Mouse (Mus musculus): ENCODE data around the gene Smg6.

The Smg6 gene

DNA sequence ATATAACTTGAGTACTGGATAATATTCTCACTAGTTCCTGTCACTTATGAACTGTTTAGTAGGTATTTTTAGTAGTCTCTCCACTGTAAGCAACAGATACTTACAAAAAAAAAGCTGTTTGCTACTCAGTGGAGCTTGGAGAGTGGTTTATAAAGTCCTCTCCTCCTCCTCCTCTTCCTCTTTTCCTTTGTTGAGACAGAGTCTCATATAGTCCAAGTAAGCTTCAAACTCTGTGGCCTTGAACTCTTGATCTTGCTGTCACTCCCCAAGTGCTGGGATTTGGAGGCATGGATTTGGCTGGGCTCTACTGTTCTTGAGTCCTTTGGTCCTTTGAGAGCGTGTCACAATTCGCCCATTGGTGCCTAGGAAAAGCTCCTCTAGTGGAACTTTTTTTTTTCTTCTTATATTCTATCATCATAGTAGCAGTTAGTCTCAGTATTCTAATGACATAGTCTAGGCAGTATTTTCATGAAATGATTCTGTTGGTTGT is 1.7 kb downstream of the Smg6 start:
- DNase-seq (ENCODE audit: low read depth, low spot score): no peak

DNA sequence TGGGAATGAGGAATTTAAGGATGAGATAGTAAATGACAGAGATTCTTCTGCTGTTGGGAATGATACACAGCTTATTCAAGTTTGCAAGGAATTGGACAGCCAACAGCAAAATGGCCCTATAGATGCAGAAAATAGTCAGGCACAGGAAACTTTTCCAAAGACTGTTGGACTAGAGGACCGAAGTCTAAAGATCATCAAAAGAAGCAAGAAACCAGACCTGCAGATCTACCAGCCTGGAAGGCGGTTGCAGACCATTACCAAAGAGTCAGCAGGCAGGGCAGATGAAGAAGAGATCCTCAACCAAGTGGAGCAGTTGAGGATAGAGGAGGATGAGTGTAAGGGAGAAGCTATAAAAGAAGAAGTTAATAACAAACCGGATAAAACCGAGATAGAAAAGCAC is 3.5 kb downstream of the Smg6 start:
- no peak for DNase-seq (ENCODE audit: low read depth, low spot score)

DNA sequence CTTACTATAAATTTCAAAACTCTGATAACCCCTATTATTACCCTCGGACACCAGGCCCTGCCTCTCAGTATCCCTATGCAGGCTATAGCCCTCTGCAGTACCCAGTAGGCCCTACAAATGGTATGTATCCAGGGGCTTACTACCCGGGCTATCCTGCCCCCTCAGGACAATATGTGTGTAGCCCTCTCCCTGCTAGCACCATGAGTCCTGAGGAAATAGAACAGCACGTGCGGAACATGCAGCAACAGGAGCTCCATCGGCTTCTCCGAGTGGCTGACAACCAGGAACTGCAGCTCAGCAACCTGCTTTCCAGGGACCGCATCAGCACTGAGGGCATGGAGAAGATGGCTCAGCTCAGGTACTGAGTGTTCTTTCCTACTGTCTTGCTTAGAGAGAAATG is 4.8 kb downstream of the Smg6 start:
- no peak for DNase-seq (ENCODE audit: low read depth, low spot score)

DNA sequence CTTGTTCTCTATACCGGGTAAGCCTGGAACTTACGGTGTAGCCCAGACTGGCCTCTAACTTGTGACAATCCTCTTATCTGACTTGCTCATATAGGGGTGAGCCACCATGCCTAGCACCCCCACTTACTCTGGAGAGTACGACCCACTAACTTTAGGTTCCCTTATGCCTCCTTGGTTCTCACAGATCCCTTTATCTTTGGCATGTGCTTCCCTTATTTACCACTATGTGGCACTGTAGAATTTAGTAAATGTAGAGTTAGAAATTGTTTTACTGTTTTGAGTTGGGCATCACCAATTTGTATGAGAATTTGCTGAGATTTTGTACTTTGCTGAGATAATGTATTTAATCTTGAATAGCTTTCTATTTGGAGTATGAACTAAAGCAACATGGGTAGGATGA is 20.7 kb downstream of the Smg6 start:
- peak; percentile 66 for DNase-seq (ENCODE audit: low read depth, low spot score)

DNA sequence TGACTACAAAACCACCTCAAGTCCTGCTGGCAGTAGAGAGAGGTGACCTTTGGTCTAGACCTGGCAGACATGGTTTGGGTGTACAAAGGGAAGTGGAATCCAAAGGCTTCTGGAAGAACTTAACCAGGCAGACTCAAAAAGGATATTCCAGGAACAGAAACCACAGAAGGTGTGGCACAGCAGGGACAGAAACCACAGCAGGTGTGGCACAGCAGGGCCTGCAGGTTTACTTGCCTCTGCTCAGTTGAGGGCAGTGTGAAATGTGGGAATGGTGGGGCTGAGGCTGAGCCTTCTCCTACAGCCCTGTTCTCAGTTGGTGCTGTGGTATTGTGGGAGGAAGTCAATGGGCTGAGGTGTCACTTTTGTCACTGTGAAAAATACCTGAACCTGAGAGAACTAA is 29.3 kb downstream of the Smg6 start:
- DNase-seq (ENCODE audit: low read depth, low spot score): peak; percentile 63

DNA sequence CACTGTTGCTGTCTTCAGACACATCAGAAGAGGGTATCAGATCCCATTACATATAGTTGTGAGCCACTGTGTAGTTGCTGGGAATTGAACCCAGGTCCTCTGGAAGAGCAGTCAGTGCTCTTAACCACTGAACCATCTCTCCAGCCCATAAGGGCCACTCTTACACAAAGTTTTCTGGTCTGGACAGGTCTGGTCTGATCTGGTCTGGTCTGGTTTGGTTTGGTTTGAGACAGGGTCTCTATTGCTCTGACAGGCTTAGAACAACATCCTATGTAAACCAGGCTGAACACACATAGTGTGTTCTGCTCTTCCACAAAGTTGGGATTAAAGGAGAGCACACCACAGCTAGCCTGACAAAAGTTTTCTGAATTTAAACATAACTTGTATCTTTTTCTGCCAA is 30.4 kb downstream of the Smg6 start:
- DNase-seq (ENCODE audit: low read depth, low spot score): no peak

DNA sequence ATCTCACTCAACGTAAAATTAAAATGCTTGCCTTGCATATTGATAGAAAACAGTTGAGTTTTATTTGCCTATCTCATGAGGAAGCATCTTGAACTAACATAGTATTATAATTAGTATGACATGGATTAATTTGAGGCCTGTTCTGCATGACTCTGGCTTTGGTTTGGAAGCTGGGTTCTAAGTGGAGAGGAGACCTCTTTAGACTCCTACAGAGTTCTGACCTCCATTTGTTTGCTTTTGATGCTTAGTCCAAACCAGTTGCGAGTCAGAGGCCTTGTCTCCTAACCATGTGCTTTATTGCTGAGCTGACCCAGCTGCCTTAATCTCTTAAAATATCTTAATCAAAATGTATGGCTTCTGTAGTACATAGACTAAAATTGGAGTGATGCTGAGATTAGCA is 32.0 kb downstream of the Smg6 start:
- DNase-seq (ENCODE audit: low read depth, low spot score): no peak

DNA sequence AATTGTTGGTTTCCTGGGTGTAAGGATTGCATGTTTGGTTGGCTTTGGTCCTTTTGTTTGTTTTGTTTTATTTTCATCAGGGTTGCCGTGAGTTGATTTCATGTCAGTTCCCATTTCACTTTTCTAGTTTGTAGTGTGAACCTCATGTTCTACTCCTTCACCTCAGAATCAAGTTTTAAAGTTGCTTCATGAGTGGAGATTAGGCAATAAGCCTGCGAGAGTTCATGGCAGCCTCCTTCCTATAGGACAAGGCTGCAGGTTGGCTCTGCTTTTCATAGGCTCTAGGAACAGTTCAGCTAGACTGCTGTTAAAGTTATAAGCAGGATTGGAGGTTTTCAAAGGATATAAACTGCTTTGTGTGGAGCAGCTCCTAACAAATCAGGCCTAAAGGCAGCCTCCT is 33.9 kb downstream of the Smg6 start:
- no peak for DNase-seq (ENCODE audit: low read depth, low spot score)

DNA sequence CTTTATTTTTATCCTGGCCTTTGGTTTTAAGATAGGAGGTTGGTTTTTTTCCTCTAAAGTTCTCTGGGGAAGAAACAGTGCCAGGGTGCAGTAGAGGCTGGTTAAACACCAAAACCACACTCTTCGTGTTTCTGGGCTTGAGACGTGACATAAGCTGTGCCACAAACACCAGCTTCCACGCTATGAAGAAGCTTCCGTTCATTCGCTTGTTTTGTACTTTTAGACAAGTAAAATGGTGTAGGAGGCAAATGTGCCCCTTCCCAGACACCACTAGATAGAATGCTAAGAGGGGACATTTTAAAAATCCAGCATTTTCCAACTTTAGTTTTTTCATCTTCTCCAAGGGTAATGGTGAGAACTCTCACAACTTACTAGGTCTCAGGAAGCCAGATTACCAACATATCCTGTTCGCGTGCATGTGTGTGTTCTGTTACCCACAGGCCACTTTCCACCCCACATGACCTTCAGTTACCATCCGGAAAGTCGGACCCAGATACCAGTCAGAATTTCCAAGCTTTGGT is 34.5 kb downstream of the Smg6 start:
- DNase-seq (ENCODE audit: low read depth, low spot score): no peak

DNA sequence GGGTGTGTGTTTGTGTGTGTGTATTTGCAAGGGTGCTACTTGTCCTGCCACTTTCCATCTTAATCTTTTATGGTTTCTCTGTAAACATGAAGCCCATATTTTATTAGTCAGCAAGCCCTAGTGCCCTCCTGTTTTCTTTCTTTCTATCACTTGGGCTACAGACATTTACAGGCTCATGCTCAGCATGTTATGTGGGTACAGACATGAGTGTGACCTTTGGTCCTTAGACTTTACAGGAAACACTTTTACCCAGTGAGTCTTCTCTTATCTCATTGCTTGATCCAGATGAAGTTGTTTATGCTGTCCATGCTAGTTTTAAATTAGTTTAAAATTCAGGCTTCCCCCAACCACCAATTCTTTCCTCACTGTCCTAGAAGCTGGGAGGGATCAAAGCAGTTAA is 36.3 kb downstream of the Smg6 start:
- no peak for DNase-seq (ENCODE audit: low read depth, low spot score)

DNA sequence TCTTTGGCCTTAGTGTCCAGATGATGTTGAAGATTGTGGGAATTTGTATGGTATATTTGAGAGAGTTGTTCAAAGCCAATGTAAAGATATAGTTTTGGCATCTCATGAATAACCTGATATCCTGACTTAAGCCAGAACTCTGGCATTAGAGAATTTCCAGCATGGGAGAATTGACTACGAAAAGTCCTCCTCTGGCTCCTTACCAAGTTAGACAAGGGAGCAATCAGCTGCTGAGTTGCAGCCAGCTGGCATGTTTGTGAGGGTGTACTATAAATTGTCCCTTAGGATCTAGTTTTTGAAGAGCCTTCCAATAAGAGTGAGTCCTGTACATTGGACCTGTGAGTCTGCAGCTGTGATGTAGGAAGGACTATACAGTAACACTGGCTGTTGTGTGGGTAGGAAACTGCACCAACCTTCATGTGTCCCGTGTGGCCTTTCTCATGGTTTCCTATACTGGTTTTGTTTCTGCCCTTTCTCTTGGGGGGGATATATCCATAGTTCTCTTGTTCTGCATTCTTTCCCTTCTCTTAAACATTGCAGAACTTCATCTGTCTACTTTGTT is 37.3 kb downstream of the Smg6 start:
- peak; percentile 61 for DNase-seq (ENCODE audit: low read depth, low spot score)

DNA sequence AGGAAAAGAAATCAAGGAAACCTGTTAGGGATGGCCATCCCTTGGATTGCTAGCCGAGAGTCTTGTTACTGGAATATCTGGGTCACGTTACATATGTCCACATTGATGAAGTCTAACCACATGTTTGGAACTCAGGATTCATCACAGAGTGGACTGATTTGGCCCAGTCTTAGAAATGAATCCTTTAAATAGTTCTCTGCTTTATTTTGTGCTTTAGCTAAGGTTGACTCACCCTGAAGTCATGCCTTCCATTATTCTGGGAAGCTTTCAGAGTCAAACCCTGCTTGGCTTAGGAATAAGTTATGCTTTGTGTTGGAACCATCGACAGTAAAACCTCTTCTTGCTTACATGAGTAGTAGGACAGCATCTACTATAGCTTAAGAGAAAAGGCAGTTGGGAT is 39.9 kb downstream of the Smg6 start:
- peak; percentile 14 for DNase-seq (ENCODE audit: low read depth, low spot score)

DNA sequence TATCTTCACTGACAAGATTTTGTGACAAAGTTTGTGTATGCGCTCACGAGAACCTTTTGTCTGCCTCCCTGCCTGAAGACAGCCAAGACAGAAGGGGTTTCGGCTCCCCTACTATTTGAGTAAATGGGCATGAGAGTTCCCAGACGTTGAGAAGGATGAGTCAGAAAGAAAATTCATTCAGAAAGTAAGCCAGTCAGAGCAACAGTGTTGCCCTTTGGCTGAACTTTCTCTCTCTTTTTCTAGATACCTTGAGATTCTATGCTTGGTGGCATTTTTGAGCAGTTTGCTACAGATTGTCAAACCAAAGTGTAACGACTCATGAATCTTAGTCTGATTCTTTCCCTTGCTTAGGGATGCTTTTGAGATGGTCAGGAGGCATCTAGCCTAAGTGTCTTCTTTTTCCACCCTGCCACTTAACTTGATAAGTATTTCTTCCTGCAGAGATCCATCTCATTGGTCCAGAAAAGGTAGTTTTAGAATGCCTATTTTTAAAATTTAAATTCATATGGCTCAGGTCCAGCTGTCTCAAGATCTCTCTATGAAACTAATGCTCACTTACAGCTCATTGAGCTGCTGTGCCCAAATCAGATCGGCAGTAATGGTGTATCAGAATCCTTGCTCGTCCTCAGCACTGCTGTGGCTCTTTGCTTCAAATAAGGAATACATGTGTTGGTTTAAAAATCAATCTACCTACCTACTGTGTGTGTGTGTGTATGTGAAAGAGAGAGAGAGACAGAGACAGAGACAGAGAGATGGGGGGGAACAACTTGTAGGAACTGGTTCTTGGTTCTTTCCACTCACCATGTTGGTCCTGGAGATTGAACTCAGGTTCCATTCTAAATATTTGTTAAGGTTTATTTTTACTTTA is 47.9 kb downstream of the Smg6 start:
- DNase-seq (ENCODE audit: low read depth, low spot score): no peak

DNA sequence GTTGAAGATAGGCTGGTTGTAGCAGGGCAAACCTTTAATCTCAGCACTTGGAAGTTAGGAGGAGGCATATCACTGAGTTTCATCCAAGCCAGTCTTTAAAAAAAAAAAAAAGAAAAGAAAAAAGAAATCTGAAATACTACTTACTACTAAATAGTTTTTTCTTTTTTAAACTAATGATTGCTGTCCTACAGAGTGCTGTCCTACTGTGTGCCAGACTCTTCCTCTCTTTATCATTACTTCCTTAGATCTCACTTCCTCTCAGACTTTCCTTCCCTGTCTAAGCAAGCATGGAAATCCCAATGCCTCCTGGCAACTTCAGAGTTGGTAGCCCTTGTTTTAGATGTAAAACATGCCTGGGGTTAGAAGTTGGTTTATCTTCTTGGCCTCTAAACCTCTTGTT is 49.0 kb downstream of the Smg6 start:
- no peak for DNase-seq (ENCODE audit: low read depth, low spot score)

DNA sequence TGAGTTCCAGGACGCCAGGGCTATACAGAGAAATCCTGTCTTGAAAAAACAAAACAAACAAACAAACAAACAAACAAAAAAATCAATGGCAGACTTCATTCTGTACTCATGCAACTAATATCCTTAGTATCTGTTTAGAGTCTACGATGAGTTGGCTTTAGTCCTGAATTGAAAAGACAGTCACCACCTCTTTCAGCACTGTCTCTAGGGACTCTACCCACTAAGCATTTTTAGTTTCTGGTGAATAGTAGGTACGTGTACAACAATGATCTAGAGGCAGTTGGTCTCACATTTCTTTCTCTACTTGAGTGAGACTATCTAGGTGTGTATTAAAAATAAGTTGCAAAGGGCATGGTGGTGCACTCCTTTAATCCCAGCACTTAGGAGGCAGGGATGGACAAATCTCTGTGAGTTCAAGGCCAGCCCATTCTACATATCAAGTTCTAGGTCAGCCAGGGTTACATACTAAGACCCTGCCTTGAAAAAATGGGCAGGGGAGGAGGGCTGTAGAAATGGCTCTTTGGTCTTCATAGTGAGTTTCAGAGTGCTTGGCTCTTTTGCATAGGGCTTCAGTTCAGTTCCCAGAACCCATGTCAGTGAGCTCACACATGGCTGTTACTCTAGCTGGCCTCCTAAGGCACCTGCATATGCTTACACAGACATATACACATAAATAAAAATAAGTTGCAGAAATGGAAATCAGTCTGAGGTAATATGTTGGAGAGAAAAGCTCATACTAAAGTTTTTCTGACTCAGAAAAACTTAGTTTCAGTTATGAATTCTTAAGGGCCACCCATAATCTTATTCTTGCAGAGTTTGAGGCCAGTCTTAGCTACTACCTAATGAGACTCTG is 51.4 kb downstream of the Smg6 start:
- DNase-seq (ENCODE audit: low read depth, low spot score): no peak

DNA sequence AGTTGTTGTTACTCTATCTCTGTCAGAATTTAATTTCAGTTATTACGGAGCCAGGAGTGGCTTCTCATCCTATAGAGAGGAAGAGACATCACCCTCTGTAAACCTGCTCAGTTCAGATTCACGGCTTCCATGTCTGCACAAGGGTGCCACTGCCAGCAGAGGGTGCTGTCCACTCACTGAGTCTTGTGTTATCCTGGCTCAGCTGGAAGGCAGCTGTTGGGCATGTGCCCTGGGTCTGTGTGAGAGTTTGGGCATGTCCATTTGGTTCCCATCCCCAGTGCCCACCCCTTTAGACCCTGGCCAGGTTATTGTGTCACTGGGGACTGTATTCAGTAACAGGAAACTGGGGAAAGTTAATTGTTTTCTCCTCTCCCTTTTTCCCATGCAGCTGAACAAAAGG is 55.8 kb downstream of the Smg6 start:
- peak; percentile 88 for DNase-seq (ENCODE audit: low read depth, low spot score)

DNA sequence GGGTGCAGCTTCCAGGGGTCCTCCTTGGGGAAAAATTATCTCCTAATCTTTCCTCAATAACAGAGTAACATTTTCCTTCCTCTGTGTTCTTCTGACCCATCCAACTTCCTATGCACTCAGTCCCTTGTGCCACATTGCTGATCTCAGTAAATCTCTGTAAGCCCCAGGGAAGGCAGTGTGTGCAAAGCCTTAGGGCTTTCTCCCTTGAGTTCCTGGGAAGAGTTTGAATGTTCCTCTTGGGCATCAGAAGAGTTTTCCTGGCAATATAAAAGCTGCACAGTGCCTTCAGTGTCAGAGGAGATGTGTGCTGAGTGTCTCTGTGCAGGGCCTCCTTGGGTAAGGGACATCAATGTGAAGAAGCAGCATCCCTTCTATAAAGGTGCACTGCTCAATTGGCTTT is 56.6 kb downstream of the Smg6 start:
- DNase-seq (ENCODE audit: low read depth, low spot score): no peak

DNA sequence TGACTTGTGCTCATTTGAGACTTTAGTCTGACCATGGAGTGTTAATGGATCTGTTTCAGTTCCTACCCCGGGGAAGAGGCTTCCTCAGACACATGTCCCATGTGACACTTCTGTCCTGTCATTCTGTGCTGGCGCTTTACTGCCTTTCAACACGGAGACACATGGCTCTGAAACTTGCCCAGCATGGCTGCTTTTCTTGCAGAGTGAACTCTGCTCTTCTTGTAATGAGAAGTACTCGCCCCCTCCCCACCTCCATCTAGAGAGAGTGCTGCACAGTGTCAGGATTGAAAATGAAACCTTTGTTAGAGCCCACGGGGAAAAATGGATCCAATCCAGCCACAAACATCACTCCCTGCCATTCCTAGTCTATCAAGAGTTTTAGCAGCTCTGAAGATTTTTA is 62.5 kb downstream of the Smg6 start:
- DNase-seq (ENCODE audit: low read depth, low spot score): no peak

DNA sequence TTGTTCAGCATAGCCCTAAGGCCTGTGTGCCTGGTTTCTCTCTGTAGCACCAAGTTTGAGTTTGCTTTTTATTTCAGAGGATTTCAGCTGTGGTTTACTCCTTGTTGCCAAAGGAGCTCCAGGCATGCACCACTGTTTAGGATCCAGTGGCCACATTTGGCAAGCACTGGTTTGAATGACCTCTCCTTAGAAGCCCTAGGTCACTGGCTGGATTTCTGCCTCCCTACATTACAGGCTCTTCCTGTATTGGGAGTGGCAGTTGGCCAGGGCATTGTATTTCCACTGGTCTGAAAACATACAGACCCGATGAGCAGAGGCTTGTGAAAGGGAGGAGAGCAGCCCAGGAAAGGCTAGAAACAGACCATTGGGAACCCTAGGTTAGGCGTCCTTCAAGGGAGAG is 63.4 kb downstream of the Smg6 start:
- DNase-seq (ENCODE audit: low read depth, low spot score): no peak

DNA sequence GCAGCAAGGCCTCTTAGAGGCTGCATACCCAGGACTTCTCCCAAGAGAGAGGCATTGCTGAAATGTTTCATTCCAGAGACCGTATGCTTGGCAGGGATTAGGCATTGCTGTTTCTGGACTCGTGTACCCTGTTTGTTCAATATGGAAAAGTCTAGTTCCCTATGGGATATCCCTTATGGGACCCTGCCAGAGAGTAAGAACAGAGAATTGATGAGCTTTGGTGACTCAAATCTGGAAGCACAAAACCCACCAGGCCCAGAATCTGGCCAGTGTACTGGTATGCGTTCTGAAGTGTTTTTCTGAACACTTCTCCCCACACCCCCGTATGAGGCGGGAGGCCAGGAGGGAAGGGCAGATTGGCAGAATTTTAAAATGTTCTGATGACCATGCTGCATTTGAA is 64.9 kb downstream of the Smg6 start:
- DNase-seq (ENCODE audit: low read depth, low spot score): no peak

DNA sequence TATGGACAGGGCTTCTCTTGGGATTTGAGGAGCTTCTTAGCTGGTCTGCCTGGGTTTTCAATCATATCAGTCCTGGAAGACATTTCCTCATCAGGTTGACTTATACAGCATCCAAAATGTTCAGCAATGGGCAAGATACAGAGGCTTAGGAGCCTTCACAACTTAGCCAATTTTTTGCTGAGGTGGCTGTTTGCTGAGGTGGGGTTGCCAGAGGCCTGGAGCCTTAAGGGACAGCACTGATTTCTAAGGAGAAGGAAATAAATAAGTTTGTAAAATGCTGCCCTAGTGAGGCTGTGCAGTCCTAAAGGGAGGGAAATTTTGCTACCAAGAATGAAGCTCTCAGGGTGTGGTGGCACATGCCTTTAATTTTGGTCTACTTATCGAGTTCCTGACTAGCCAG is 65.7 kb downstream of the Smg6 start:
- DNase-seq (ENCODE audit: low read depth, low spot score): no peak

DNA sequence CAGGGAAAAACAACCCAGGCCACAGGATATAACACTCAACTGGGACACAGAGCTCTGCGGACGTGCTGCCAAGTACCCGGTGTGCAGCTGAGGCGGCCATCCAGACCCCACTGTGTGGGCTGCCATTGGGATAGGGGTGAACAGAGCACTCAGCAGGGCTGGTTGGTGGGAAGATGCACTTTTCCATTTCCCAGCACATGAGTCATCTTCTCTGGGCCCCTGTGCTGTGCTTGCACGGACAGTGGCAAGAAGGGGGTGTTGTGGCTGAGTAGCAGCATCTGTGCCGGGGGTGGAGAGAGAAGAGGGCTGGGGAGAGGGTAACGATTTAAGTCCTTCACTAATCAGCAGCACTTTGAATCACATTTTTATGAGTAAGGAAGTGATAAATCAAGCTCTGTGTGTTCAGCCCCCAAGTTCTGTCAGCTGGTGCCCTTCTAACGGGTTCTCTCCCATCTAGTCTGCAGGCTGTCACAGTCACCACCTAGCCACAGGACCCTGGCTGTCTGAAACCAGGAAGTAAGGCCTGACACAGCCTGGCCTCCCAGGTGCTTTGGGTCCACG is 66.9 kb downstream of the Smg6 start:
- peak; percentile 88 for DNase-seq (ENCODE audit: low read depth, low spot score)
